Mouse (Mus musculus) gastrocnemius, postnatal 10 days (tissue): ENCODE data around the gene Cmtm3. TPM values are rescaled to one million over a fixed set of nuclear protein-coding genes. Genes with fewer than 3 reads are reported as not detected.

Source experiments
- DNase-seq: peaks from one replicate; pipeline ENCODE4 v3.0.0; 2021; ENCODE audit warnings: mixed read lengths
- total RNA-seq, 2 experiments: library from RNA; stranded (reverse); gene quantifications; 2 replicates each; pipeline ENCODE4 v1.2.3; 2021

Cmtm3 gene
- total RNA-seq, 2 experiments from 2014 or later = 27.4 to 38.9 TPM

DNA sequence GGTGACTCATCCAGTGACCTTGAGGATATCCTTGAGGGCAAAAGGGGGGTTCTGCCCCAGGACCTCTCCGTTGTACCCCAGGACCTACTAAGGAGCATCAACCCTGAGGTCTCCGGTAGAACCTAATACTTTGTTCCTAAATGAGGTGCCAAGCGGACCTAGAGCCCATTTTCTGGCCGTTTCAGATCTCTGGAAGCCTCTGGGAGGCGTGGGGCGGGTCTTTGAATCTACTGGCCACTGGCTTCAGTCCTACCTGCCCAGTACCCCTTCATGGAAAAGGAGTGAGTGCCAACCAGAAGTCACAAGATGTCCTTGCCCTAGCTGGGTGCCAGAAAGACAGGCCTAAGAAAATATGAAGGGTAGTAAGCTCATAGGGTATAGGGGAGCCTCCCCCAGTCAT, 2.5 kb downstream of the Cmtm3 start:
- no peak for DNase-seq

GRCm38 (mm10) chr8:104342426-104342825, 3.2 kb downstream of the Cmtm3 start:
- DNase-seq = no peak

DNA sequence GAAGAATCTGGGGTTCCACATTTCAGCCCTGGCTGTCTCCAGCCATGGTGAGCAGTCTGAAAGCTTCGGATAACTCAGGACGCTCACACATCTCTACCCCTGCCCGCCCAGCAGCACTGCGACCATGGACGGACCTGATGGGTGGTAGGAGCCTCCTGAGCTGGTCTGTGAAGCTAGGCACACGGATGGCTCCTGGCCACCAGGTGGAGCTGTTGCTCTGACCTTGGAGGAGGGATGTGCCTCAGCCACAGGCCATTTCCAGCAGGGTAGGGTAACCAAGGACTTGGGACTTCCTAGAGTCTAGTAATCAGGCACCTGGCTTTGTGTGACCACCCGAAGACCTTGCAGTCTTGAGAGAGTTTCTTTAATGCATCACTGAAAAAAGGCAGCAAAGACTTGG, 4.7 kb downstream of the Cmtm3 start:
- peak; percentile 93 for DNase-seq

- DNase-seq = no peak
These were observed 5.4 kb downstream of the Cmtm3 start for GRCm38 (mm10) chr8:104344622-104345021.

- no peak for DNase-seq
These were observed 7.5 kb downstream of the Cmtm3 start for GRCm38 (mm10) chr8:104346706-104347105.

DNA sequence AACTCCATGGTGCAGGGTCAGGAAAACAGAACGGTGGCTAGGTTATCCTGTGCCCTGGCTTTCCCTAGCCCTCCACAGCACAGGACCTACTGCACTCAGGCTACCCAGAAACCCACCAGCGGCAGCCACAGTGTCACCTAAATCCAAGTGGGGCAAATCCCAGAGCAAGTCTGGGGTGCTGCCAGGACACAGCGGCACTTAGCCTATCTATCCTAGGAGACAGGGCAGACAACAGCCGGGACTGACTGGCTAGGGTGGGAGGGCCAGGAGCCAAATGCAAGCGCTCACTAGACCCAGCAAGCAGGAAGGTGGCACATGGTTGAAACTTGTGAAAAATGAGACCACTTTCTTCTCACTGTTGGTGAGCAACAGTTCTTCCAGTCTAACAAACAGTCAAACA, 9.8 kb downstream of the Cmtm3 start:
- DNase-seq = no peak

DNA sequence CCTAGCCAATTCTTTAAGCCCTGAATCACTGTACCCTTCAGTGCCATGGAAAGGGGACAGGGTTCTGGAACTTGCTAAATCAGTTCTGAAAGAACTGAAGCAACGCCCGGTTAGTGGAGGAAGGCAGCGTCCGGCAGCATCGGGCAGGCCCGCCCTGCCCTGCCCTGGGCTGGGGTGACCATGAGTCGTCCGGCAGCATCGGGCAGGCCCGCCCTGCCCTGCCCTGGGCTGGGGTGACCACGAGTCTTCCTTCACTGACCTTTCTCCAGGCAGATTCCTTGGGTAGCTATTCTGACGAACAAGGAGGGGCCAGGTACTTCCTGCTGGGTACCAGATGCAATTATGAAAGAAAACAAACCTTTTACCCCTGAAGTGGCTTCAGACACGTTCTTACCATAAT, 10.8 kb downstream of the Cmtm3 start:
- no peak for DNase-seq

- DNase-seq = no peak
These were observed 14.0 kb downstream of the Cmtm3 start for GRCm38 (mm10) chr8:104353186-104353585.

- DNase-seq = no peak
These were observed 15.3 kb downstream of the Cmtm3 start for GRCm38 (mm10) chr8:104354504-104354903.

- no peak for DNase-seq
These were observed 19.4 kb downstream of the Cmtm3 start for GRCm38 (mm10) chr8:104358637-104359036.

GRCm38 (mm10) chr8:104359778-104360456, 20.7 kb downstream of the Cmtm3 start:
- no peak for DNase-seq

DNA sequence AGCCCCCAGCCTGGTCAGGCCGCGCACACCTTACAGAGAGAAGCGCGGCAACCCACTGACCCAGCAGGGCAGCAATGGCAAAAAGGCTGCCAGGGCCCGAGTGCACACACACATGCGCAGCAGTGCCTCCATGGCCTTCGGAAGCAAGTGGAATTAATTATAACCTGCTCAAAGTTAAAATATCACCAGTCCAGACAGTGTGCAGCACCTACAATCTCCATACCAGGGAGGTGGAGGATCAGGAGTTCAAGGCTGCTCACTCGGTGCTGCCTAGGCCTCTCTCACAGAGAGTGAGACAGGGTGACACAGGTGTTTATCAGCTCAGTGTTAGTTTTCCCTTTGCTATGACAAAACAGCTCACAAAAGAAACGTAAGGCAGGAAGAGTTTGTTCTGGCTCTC, 26.5 kb downstream of the Cmtm3 start:
- no peak for DNase-seq

- no peak for DNase-seq
These were observed 28.2 kb downstream of the Cmtm3 start for GRCm38 (mm10) chr8:104367398-104367797.

GRCm38 (mm10) chr8:104369591-104369990, 30.4 kb downstream of the Cmtm3 start:
- DNase-seq = no peak

GRCm38 (mm10) chr8:104370071-104370470, 30.9 kb downstream of the Cmtm3 start:
- DNase-seq = no peak

- no peak for DNase-seq
These were observed 31.9 kb downstream of the Cmtm3 start for GRCm38 (mm10) chr8:104371121-104371520.

- no peak for DNase-seq
These were observed 34.6 kb downstream of the Cmtm3 start for GRCm38 (mm10) chr8:104373779-104374178.

DNA sequence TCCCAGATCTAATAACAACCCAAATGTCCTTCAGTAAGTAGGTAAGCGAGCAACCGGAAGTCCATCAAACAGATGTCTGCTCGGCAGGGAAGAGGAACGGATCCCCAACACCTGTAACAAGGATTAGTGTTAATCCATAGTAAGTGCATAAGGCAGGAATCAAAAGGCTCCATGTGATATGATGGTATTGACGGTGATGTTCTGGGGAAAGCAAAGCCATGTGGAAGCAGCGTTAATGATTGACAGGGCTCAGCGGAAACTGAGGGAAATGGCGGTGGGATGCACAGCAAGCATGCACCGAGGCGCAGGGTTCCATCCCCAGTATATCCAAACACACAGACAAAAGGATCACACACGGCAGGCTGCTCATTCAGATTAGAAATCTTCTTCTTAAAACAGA, 35.1 kb downstream of the Cmtm3 start:
- no peak for DNase-seq

DNA sequence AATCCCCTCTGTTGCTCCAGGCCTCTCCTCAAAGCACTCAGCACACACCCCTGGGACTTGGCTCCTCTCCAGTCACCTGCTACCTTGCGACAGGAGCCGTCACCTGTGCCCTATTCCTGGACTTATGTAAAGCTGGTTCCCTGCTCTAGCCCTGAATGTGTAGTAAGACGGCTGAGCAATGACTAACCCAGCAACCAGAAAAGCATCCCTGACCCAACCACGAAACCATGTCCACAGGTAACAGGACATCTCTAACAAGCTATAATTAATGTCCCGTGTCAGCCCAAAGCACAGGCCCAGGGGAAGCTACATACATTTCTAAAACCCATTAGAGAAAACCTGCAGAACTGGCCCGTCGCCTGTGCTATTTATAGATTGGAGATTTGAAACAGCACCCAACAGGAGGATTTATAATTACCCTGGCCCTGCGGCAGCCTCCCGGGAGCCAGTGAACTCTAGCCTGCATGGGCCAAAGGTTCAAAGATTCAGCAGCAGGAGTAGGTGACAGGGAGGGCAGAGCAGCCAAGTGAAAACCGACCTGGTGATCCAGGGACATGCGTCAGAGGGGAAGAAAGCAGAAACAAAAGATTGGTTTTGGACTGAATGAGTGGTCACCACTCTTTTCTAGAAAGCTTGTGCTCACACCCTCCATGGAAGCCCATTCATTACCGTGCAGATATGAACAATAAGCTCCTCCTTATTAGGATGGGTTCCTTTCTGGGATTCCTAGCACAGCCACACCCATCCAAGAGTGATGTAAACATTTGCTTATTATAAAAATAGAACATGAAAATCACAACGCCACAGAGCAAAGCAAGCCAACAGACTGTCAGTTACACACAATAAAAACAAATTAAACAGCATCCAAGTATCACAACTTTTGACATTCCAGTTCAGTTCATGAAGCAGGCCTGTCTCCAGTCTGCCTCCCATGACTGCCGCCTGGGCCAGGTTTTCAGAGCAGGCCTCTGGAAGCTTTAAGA, 35.9 kb downstream of the Cmtm3 start:
- DNase-seq = peak; percentile 29

DNA sequence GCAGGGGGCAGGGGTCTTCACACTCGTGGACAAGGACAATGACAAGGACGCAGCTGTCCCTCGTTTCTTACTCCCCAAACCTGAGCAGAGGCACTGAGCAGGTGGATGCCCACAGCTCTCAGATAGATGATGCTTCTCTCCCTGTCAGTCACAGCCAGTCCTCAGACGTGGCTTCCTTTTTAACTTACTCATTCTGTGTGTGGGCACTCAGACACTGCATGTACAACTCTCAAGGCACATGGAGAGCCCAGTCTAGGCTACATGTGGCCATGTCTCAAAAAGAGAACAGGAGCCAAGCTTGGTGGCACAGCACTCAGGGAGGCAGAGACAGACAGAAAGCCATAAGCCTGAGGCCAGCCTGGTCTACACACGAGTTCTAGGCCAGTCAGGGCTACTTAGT, 36.7 kb downstream of the Cmtm3 start:
- no peak for DNase-seq

DNA sequence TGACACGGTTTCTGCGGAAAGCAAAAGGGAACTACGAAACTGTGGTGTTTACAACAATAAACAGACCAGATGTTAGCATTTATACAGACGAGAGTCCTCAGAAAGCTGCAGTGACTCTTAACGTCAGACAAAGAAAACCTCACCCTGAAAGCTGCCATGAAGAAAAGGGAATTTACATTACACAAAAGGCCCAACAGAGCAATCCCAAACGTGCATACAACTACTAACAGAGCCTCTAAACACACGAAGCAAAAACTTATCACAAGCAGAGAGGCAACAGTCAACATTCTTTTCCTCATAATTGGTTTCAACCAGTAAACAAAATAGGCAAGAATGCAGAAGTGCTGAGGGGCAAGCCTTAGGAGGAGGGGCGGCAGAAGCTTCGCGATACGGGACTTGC, 37.5 kb downstream of the Cmtm3 start:
- no peak for DNase-seq

- DNase-seq = no peak
These were observed 40.2 kb downstream of the Cmtm3 start for GRCm38 (mm10) chr8:104379301-104379836.

DNA sequence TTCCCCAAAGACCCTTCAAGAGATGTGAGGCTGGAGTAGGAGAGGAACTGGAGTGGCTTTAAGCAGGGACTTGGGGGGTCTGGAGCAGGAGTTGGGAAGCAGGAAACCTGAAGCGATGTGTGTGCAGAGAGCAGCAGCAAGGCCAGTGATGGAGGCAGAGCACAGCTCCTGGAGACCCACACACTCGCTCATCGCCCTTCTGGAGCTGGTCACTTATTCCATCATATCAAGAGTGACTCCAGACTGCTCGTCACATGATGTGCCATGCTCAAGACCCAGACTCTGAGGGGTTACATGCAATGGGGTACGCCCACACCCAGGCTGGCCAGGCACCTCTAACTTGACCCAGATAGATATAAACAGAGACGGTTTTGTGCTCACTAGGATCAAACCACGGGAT, 41.1 kb downstream of the Cmtm3 start:
- no peak for DNase-seq
